Mouse (Mus musculus) cerebellum, adult 2 months (tissue): Measurements from ENCODE around the gene Frmd4a. TPM values are rescaled to one million over a fixed set of nuclear protein-coding genes. Genes with fewer than 3 reads are reported as not detected.
"Not testable (repeated sequence)": the region's sequence is repeated elsewhere in the genome, so short reads cannot be mapped to it uniquely, and the experiment has no call there.

Experiments
- DNase-seq, 2 experiments: peaks; one replicate each; pipeline ENCODE4 v3.0.0; 2021
- H3K27ac ChIP-seq: fragments of 200-500 bp; 2 replicates; pipeline ENCODE4 v1.5.1; 2012; ENCODE audit warnings: low read length, control low read depth, inconsistent platforms; ENCODE audit not compliant: insufficient read depth
- H3K27me3 ChIP-seq: fragments of 200-500 bp; 2 replicates; pipeline ENCODE4 v1.6.1; 2012; ENCODE audit warnings: inconsistent platforms, mild to moderate bottlenecking, low read length, moderate library complexity; ENCODE audit not compliant: control insufficient read depth, insufficient read depth
- H3K4me1 ChIP-seq: fragments of 200-500 bp; 2 replicates; pipeline ENCODE4 v1.6.1; 2011; ENCODE audit warnings: low read length; ENCODE audit not compliant: control insufficient read depth, insufficient read depth
- H3K4me3 ChIP-seq: fragments of 200-500 bp; replicated peaks from 2 replicates; pipeline ENCODE3; 2011; ENCODE audit warnings: mild to moderate bottlenecking, low read depth, low read length, control low read depth; ENCODE audit not compliant: insufficient read depth
- CTCF ChIP-seq: fragments of 200-500 bp; IDR thresholded peaks from 2 replicates; pipeline ENCODE4 v1.5.1; 2011; ENCODE audit warnings: low read depth, mild to moderate bottlenecking, control low read depth, low read length, moderate library complexity, borderline replicate concordance; ENCODE audit not compliant: insufficient read depth
- POLR2A ChIP-seq: fragments of 200-500 bp; IDR thresholded peaks from 2 replicates; pipeline ENCODE4 v1.6.1; 2011; ENCODE audit warnings: low read length, control low read depth, borderline replicate concordance; ENCODE audit not compliant: insufficient read depth
- WGBS: fragments of 180-500 bp; shearing (Covaris S2); methylation state at CpG from one replicate; pipeline ENCODE4 v1.1.7; 2018; 5-methylcytosine and 5-hydroxymethylcytosine counted together
- polyA plus RNA-seq: library from polyadenylated mRNA; depleted of rRNA; stranded (reverse); fragments of >200 nt; gene quantifications from 2 replicates; pipeline ENCODE4 v1.2.3, GENCODE M21; 2012

Frmd4a gene
- polyA plus RNA-seq, 1 experiment: 33.6 TPM

- peaks cover 10% of the 10 kb centered on the region; the same call in 1 of the 2 replicates for H3K4me1 ChIP-seq
- H3K27me3 ChIP-seq: no peaks in the 10 kb centered on the region
- no peak for DNase-seq
- no peak overlapping the region for H3K27ac ChIP-seq
- TF ChIP-seq POLR2A (no peak), CTCF (no peak)
- no peak overlapping the region for H3K4me3 ChIP-seq
- WGBS: 99% methylated on average over 4 of the region's 4 CpGs
These were observed 599.5 kb downstream of the Frmd4a start for GRCm38 (mm10) chr2:4616995-4617394.

GRCm38 (mm10) chr2:4619126-4619525, 601.6 kb downstream of the Frmd4a start:
- H3K4me1 ChIP-seq, H3K27me3 ChIP-seq, H3K27ac ChIP-seq, H3K4me3 ChIP-seq: not testable (repeated sequence)
- peak; percentile 41 to 62 for DNase-seq

- no peak for TF ChIP-seq CTCF
- TF ChIP-seq POLR2A: no peak
- Histone ChIP-seq H3K4me1 (peaks cover 10% of the 10 kb centered on the region; the same call in 1 of the 2 replicates), H3K27ac (peak overlapping the region; percentile 66), H3K27me3 (no peaks in the 10 kb centered on the region), H3K4me3 (no peak overlapping the region)
- 78% methylated on average over 6 of the region's 6 CpGs for WGBS
- DNase-seq: no peak
These were observed 602.5 kb downstream of the Frmd4a start for GRCm38 (mm10) chr2:4619893-4620593.

- Histone ChIP-seq H3K27me3 (no peaks in the 10 kb centered on the region), H3K27ac (no peak overlapping the region), H3K4me1 (peaks cover 10% of the 10 kb centered on the region; the same call in 1 of the 2 replicates), H3K4me3 (no peak overlapping the region)
- TF ChIP-seq CTCF (no peak), POLR2A (no peak)
- no peak for DNase-seq
- WGBS: 80% methylated on average over 12 of the region's 12 CpGs
These were observed 603.3 kb downstream of the Frmd4a start for GRCm38 (mm10) chr2:4620640-4621401.

- 75% methylated on average over 3 of the region's 3 CpGs for WGBS
- peaks cover 10% of the 10 kb centered on the region; the same call in 1 of the 2 replicates for H3K4me1 ChIP-seq
- no peak overlapping the region for H3K27ac ChIP-seq
- no peaks in the 10 kb centered on the region for H3K27me3 ChIP-seq
- no peak overlapping the region for H3K4me3 ChIP-seq
- no peak for DNase-seq
- TF ChIP-seq POLR2A: no peak
- TF ChIP-seq CTCF: no peak
These were observed 604.0 kb downstream of the Frmd4a start for GRCm38 (mm10) chr2:4621471-4621985.

GRCm38 (mm10) chr2:4626911-4627310, 609.4 kb downstream of the Frmd4a start:
- TF ChIP-seq CTCF (no peak), POLR2A (no peak)
- DNase-seq: no peak
- no peak overlapping the region for H3K4me3 ChIP-seq
- H3K27me3 ChIP-seq: no peaks in the 10 kb centered on the region
- H3K27ac ChIP-seq: no peak overlapping the region
- H3K4me1 ChIP-seq: no peaks in the 10 kb centered on the region
- 95% methylated on average over 3 of the region's 3 CpGs for WGBS

GRCm38 (mm10) chr2:4628920-4629319, 611.4 kb downstream of the Frmd4a start:
- H3K27ac ChIP-seq: no peak overlapping the region
- no peak for DNase-seq
- no peaks in the 10 kb centered on the region for H3K27me3 ChIP-seq
- TF ChIP-seq POLR2A (no peak), CTCF (no peak)
- H3K4me1 ChIP-seq: no peaks in the 10 kb centered on the region
- H3K4me3 ChIP-seq: no peak overlapping the region
- WGBS: 97% methylated on average over 2 of the region's 2 CpGs

- H3K27me3 ChIP-seq: no peaks in the 10 kb centered on the region
- no peak overlapping the region for H3K27ac ChIP-seq
- no peaks in the 10 kb centered on the region for H3K4me1 ChIP-seq
- no peak overlapping the region for H3K4me3 ChIP-seq
- WGBS: 88% methylated on average over 11 of the region's 11 CpGs
- DNase-seq: no peak
- TF ChIP-seq POLR2A: no peak
- no peak for TF ChIP-seq CTCF
These were observed 612.0 kb downstream of the Frmd4a start for GRCm38 (mm10) chr2:4629470-4629869.
